Mouse (Mus musculus) testis, adult 2 months (tissue): ENCODE measurements around the gene Adpgk.

ENCODE experiments used
- CTCF ChIP-seq: fragments of 200-500 bp; IDR thresholded peaks from 2 replicates; pipeline ENCODE4 v1.5.1; 2012; ENCODE audit warnings: low read depth, mild to moderate bottlenecking, inconsistent platforms, low read length, moderate library complexity; ENCODE audit not compliant: control insufficient read depth, insufficient read depth, insufficient replicate concordance
- POLR2A ChIP-seq: fragments of 200-500 bp; IDR thresholded peaks from 2 replicates; pipeline ENCODE4 v1.6.1; 2012; ENCODE audit warnings: low read depth, mild to moderate bottlenecking, inconsistent platforms, low read length, moderate library complexity; ENCODE audit not compliant: control insufficient read depth

GRCm38 (mm10) chr9:59352586-59353252, 61.4 kb downstream of the Adpgk start:
- TF ChIP-seq POLR2A (no peak), CTCF (no peak)
